Mouse (Mus musculus): ENCODE measurements around the gene Ptn. TPM values are rescaled to one million over a fixed set of nuclear protein-coding genes. Genes with fewer than 3 reads are reported as not detected.

Ptn gene
- polyA plus RNA-seq, 1 experiment from 2014 or later, result 427 TPM

DNA sequence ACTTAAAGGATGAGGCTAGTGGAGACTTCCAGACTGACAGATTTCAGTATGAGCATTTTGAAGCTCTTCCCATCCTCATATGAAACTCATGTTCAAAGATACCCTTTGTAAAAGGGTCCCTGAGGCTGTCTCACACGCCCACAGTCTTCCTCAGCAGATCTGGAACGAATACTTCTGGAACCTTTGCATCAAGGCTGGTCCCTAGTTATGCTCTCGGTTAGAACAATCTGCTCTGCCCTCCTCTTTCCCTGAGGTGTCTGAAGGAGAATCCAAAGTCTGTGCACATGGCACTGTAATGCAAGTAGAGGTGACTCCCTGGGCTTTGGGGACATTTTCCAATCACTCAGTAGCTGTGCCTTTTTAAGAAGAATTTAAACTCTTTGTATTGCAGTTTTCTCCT, 25.3 kb upstream of the Ptn start:
- Histone ChIP-seq H3K36me3 (no peaks in the 10 kb centered on the region), H3K4me1 (no peaks in the 10 kb centered on the region), H3K27ac (no peak overlapping the region), H3K4me2 (replicated peaks) (no peak overlapping the region), H3K9ac (no peak overlapping the region), H3K4me3 (no peak overlapping the region), H3K9me3 (no peaks in the 10 kb centered on the region), H3K27me3 (replicated peaks) (no peaks in the 10 kb centered on the region)
- 81% methylated on average over 3 of the region's 3 CpGs for WGBS
- no peak for ATAC-seq (ENCODE audit: low FRiP score, low read depth)

DNA sequence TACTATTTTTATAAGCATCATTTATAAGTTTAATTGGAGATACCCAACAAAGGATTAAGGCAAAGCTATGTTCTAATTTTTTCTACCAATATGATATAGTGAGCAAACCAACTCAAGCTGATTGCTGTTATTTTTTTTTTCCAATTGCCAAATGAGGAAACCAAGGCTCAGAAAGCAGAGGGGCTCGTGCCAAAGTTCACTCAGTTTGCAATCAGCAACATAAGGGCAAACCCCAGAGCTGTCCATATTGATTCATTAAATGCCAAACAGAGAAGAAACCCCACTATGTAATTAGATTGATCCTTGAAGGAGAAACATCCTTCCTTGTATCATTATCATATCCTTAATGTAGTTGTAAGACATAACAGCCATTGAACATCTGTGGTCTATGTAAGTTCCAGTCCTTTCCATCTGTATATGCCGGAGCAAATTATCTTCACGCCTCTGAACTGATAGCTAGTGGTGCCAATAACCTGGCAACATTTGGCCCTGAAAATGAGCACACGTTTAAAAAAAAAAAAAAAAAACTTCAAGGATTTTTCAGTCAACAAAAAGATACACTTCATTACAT, 24.8 kb upstream of the Ptn start:
- Histone ChIP-seq H3K4me1 (no peaks in the 10 kb centered on the region), H3K27ac (no peak overlapping the region), H3K9me3 (no peaks in the 10 kb centered on the region), H3K27me3 (replicated peaks) (no peaks in the 10 kb centered on the region), H3K9ac (no peak overlapping the region), H3K36me3 (no peaks in the 10 kb centered on the region), H3K4me3 (no peak overlapping the region), H3K4me2 (replicated peaks) (no peak overlapping the region)
- no peak for ATAC-seq (ENCODE audit: low FRiP score, low read depth)
- WGBS, result 87% methylated on average over 4 of the region's 4 CpGs

DNA sequence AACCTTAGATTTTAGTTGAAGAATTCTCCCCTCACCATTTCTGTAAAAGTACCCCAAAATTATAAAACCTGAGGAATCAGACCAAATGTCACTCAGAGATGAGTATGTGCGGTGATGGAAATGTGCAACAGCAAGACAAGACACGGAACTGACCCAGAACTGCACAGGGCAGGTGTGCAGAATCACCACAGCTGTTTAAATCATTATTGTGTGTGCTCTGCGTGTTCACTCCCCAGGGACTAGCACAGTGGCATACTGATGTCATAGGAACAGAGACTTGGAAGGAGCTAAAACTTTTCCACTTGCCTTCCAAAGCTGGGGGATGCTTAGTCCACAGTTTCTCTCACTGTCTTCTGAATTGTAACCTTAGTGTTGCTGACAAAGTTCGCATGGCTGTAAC, 22.7 kb upstream of the Ptn start:
- H3K9me3 ChIP-seq, result no peaks in the 10 kb centered on the region
- no peaks in the 10 kb centered on the region for H3K27me3 ChIP-seq (replicated peaks)
- H3K4me1 ChIP-seq, result no peaks in the 10 kb centered on the region
- WGBS, result 77% methylated on average over 4 of the region's 4 CpGs
- H3K36me3 ChIP-seq, result no peaks in the 10 kb centered on the region
- no peak for ATAC-seq (ENCODE audit: low FRiP score, low read depth)
- no peak overlapping the region for H3K4me3 ChIP-seq
- no peak overlapping the region for H3K27ac ChIP-seq
- no peak overlapping the region for H3K4me2 ChIP-seq (replicated peaks)
- no peak overlapping the region for H3K9ac ChIP-seq

DNA sequence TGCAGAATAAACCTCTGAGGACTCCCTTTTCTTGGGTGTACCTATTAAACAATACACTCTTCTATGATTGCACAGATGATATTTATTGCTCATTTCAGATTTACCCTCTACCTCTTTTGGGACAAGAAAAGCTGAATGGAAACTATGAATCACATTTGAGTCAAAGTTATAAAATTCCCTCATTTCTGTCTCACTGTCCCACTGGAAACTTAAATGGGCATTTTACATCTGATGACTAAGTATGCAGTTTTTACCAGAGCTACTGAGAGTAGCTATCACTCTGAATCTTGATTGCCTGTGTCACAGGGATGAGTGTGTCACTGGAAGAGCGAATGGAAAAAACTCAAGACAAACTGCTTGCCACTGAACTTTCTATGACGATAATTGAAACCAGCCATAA, 22.2 kb upstream of the Ptn start:
- no peaks in the 10 kb centered on the region for H3K36me3 ChIP-seq
- H3K4me3 ChIP-seq, result no peak overlapping the region
- no peaks in the 10 kb centered on the region for H3K9me3 ChIP-seq
- no peak overlapping the region for H3K9ac ChIP-seq
- no peaks in the 10 kb centered on the region for H3K4me1 ChIP-seq
- H3K4me2 ChIP-seq (replicated peaks), result no peak overlapping the region
- H3K27ac ChIP-seq, result no peak overlapping the region
- 77% methylated on average over 2 of the region's 2 CpGs for WGBS
- no peaks in the 10 kb centered on the region for H3K27me3 ChIP-seq (replicated peaks)
- no peak for ATAC-seq (ENCODE audit: low FRiP score, low read depth)

DNA sequence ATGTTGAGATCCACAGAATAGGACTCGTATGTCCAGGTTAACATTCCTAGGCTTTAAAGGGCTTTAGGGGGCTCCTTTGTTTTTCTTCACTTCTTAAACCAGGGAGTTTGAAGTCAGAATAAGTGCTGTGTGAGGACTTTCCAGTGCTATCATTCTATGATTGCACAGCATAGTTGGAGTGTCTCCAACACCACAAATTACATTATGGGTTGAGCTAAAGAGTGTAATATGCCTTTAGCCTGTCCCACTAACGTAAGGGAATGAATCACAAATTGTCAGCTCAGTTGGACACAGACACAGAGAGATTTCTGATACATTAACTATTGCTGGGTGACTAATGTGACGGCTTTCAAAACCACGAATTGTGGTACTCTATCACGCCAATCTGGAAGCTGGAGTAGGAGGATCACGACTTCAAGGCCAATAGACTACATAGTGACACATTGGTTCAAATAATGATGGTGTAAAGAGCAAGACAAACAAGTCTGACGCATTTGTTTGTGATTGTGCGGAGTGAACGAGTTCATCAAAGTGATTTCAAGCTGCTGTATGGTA, 20.4 kb upstream of the Ptn start:
- 86% methylated on average over 9 of the region's 9 CpGs for WGBS
- Histone ChIP-seq H3K9ac (no peak overlapping the region), H3K4me1 (no peaks in the 10 kb centered on the region), H3K4me2 (replicated peaks) (no peak overlapping the region), H3K36me3 (no peaks in the 10 kb centered on the region), H3K27me3 (replicated peaks) (no peaks in the 10 kb centered on the region), H3K27ac (no peak overlapping the region), H3K4me3 (no peak overlapping the region), H3K9me3 (no peaks in the 10 kb centered on the region)
- ATAC-seq (ENCODE audit: low FRiP score, low read depth), result no peak

DNA sequence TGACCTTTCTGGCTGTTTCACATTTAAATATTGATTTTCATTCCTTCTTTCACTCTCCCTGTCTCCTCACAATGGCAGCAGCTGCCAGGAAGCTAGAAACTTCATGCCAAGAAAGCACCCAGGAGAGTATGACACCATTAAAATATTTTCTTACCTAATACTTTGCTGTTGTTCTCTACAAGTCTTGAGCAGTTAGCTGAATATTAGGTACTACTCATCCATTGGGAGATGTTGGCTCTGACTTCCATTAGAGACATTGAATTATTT, 9.7 kb upstream of the Ptn start:
- Histone ChIP-seq H3K4me1 (peaks cover 8% of the 10 kb centered on the region; the same call in 1 of the 2 replicates), H3K9ac (no peak overlapping the region), H3K36me3 (no peaks in the 10 kb centered on the region), H3K27ac (no peak overlapping the region), H3K4me2 (replicated peaks) (no peak overlapping the region), H3K9me3 (no peaks in the 10 kb centered on the region), H3K27me3 (replicated peaks) (no peaks in the 10 kb centered on the region), H3K4me3 (no peak overlapping the region)
- no peak for ATAC-seq (ENCODE audit: low FRiP score, low read depth)

DNA sequence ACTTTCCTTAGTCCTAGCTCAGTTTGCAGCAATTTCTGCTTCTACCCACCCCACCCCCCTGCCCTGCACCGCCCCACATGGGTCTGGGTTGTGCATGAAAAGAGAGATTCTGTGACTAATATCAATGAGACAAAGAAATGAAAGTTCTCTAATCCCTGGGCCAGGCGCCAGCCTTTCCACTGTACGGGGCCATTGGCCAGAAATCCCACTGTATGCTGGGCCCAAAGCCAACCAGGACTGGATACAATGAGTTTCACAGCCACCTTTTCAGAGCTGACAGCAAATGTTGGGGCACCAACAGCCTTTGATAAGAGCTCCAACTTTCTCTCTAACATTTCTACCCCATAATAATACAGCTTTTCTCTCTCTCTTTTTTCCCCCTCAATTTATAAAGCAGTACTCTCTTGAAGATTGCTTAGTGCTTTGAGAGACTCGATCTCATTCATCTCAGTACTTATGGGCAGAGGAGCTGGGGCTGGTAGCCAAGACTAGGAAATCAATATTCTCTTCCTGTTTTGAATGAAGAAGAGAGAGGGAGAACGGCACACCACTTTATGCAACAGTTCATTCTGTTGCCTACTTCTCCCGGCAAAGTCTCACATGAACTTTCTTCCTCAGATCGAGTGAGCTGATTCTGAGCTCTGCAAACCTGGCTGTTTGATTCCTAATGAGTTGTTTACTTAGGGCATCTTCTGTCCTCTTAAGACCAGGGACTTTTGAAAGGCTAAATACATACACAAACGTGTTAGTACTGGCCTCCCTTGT, 9.2 kb upstream of the Ptn start:
- H3K27me3 ChIP-seq (replicated peaks), result no peaks in the 10 kb centered on the region
- H3K4me2 ChIP-seq (replicated peaks), result no peak overlapping the region
- no peak overlapping the region for H3K9ac ChIP-seq
- no peaks in the 10 kb centered on the region for H3K9me3 ChIP-seq
- H3K27ac ChIP-seq, result no peak overlapping the region
- H3K4me1 ChIP-seq, result peaks cover 8% of the 10 kb centered on the region; the same call in 1 of the 2 replicates
- 45% methylated on average over 8 of the region's 8 CpGs for WGBS
- no peak overlapping the region for H3K4me3 ChIP-seq
- H3K36me3 ChIP-seq, result no peaks in the 10 kb centered on the region
- ATAC-seq (ENCODE audit: low FRiP score, low read depth), result peak; percentile 95

DNA sequence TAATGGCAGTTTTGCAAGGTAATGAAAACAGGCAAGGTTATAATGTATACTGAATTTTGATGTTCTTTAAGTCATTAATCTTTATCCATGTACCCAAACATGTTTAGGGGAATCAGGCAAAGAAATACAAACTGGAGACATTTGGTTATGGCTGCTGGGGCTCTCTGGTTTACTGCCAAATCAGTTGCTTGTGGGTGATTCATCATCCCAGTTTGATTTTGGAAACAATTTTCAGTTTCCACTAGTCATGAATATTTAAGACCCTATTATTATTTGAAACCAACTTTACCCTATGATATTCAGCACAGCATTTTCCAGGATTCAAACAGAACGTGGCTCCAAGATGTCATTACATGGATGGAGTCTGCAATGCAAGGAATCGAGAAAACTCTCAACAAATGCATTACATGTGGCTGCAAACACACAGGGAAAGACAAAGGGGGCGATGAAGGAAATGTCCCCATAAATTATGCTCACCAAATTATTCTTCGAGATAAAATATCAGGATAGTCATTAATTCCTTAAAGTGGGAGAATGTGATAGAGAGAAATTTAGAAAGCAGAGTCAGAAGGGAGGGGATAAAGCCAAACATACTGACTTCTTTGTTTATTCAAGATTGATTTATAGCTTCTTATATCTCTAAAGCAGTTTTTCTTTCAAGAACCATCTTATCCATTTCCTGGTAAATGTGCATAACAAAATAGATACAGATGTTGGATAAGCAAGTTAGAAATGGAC, 8.4 kb upstream of the Ptn start:
- Histone ChIP-seq H3K9me3 (no peaks in the 10 kb centered on the region), H3K36me3 (no peaks in the 10 kb centered on the region), H3K4me1 (peaks cover 8% of the 10 kb centered on the region; the same call in 1 of the 2 replicates), H3K27ac (no peak overlapping the region), H3K4me3 (no peak overlapping the region), H3K9ac (no peak overlapping the region), H3K27me3 (replicated peaks) (no peaks in the 10 kb centered on the region), H3K4me2 (replicated peaks) (no peak overlapping the region)
- 59% methylated on average over 4 of the region's 4 CpGs for WGBS
- peak; percentile 29; the same call in 1 of the 2 replicates for ATAC-seq (ENCODE audit: low FRiP score, low read depth)

DNA sequence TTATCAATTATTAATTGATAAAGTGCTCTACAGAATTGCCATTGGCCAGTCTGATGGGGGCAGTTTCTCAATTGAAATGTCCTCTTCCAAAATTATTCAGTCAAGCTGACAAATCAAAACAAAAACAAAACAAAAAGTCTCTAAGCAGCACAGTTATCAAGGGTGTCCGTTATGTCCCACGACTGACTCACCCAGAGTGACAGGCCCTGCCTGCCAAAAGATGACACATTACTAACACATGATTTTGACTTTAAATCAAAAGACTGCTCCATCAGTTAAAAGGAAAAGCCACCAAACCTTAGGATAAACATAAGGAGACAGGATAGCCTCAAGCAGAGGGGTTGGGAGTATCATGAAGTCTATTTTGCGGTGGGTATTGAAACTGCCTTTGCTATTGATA, 6.6 kb upstream of the Ptn start:
- H3K9ac ChIP-seq, result no peak overlapping the region
- 94% methylated on average over 3 of the region's 3 CpGs for WGBS
- no peak overlapping the region for H3K4me2 ChIP-seq (replicated peaks)
- H3K4me3 ChIP-seq, result no peak overlapping the region
- H3K36me3 ChIP-seq, result no peaks in the 10 kb centered on the region
- ATAC-seq (ENCODE audit: low FRiP score, low read depth), result no peak
- no peak overlapping the region for H3K27ac ChIP-seq
- no peaks in the 10 kb centered on the region for H3K27me3 ChIP-seq (replicated peaks)
- no peaks in the 10 kb centered on the region for H3K9me3 ChIP-seq
- H3K4me1 ChIP-seq, result peaks cover 8% of the 10 kb centered on the region; the same call in 1 of the 2 replicates

DNA sequence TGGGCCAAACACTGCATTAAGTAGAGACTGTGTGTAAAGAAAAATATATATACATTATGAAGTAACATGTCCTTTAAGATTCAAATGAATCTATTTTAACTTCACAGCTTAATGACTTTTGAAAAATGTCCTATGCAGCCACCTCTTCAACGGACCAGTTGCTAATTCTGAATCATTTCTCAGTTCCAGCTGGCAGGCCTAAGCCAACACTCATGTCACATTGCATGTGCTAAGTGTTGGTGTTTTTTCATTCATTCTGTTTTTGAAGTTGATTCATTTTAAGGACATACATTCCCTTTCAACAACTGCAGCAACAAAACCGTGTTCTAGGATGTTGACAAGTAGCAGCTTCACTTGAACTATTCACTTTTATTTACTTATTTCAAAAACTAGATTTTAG, 6.0 kb upstream of the Ptn start:
- Histone ChIP-seq H3K27ac (no peak overlapping the region), H3K36me3 (no peaks in the 10 kb centered on the region), H3K4me3 (no peak overlapping the region), H3K27me3 (replicated peaks) (no peaks in the 10 kb centered on the region), H3K4me2 (replicated peaks) (no peak overlapping the region), H3K9me3 (no peaks in the 10 kb centered on the region), H3K4me1 (peaks cover 8% of the 10 kb centered on the region; the same call in 1 of the 2 replicates), H3K9ac (no peak overlapping the region)
- no peak for ATAC-seq (ENCODE audit: low FRiP score, low read depth)
- WGBS, result 85% methylated on average over 2 of the region's 2 CpGs

DNA sequence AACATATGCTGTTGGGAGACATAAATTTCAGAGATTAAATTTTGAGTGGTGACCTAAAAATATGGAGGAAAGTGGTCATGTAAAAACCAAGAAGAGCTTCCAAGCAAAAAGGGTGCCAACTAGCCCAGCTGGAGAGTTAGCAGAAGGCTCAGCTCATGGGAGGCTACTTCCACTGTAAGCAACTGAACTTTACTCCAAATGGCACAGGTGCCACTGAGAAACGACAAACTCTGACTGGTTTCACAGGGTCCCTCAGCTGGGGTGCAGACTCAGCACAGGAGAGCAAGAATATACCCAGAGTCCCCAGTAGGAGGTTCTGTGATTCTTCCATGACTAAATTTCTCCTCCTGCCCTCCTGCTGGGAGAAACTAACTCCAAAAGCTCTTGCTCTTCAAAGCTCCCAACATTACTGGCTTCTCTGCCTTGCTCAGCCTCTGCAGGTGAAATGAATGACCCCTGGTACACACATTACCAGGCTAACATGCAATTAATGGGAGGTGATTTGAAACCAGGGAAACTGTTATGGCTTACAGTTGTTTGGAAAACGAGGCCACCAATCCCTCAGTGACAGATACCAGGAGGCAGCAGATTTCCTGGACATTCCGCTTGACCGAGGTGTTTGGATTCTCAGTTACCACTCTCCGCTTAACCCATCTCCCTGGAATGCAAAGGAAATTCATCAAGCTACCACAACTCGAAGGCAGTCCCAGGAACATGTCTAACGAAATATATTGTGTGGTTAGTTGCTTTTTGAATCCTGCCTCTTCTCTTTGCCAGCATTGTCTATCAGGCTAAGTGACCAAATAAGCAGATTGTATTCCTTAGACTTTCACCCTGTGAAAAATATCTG, 2.9 kb upstream of the Ptn start:
- Histone ChIP-seq H3K36me3 (no peaks in the 10 kb centered on the region), H3K4me1 (peaks cover 18% of the 10 kb centered on the region), H3K9ac (no peak overlapping the region), H3K27me3 (replicated peaks) (no peaks in the 10 kb centered on the region), H3K9me3 (no peaks in the 10 kb centered on the region), H3K4me2 (replicated peaks) (no peak overlapping the region), H3K27ac (no peak overlapping the region), H3K4me3 (no peak overlapping the region)
- WGBS, result 72% methylated on average over 7 of the region's 7 CpGs
- ATAC-seq (ENCODE audit: low FRiP score, low read depth), result no peak

DNA sequence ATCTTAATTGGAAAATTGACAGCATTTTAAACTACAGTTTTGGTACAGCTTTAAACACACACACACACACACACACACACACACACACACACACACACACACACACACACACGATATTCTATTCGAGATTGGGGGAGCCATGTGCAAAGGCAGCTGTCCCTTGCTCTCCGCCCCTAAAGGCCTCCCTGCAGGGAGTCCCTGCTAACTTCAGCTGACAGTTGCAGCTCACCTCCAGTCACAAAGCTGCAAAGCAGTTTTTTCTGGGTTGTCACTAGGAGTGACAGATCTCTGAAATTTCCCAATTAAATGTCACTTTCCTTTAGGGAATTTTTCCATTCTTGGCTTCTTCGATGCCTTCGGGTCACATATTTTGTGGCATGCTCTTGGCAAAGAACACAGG, 428 bp upstream of the Ptn start:
- H3K9me3 ChIP-seq, result no peaks in the 10 kb centered on the region
- H3K4me1 ChIP-seq, result peaks cover 21% of the 10 kb centered on the region
- H3K4me2 ChIP-seq (replicated peaks), result peak overlapping the region; percentile 74
- peak; percentile 32; the same call in 1 of the 2 replicates for ATAC-seq (ENCODE audit: low FRiP score, low read depth)
- H3K36me3 ChIP-seq, result peaks cover 4% of the 10 kb centered on the region
- no peaks in the 10 kb centered on the region for H3K27me3 ChIP-seq (replicated peaks)
- H3K4me3 ChIP-seq, result peak overlapping the region; percentile 65
- H3K27ac ChIP-seq, result no peak overlapping the region
- peak overlapping the region; percentile 74; the same call in 1 of the 2 replicates for H3K9ac ChIP-seq
- 11% methylated on average over 5 of the region's 5 CpGs for WGBS

Measured in neural tube, embryonic 12.5 days (tissue).